Mouse (Mus musculus) brain, embryonic 14.5 days (tissue): ENCODE measurements around the gene Hrh3.

ENCODE experiments used
- CTCF ChIP-seq: fragments of 200-500 bp; IDR thresholded peaks from 2 replicates; pipeline ENCODE4 v1.5.1; 2012; ENCODE audit warnings: inconsistent platforms, mild to moderate bottlenecking, moderate library complexity, borderline replicate concordance; ENCODE audit not compliant: insufficient read depth, insufficient read length; ENCODE audit errors: extremely low read depth
- POLR2A ChIP-seq: fragments of 200-500 bp; IDR thresholded peaks from 2 replicates; pipeline ENCODE4 v1.6.1; 2012; ENCODE audit warnings: mild to moderate bottlenecking, inconsistent platforms, borderline replicate concordance; ENCODE audit not compliant: poor library complexity, insufficient read depth, insufficient read length, severe bottlenecking; ENCODE audit errors: extremely low read depth

DNA sequence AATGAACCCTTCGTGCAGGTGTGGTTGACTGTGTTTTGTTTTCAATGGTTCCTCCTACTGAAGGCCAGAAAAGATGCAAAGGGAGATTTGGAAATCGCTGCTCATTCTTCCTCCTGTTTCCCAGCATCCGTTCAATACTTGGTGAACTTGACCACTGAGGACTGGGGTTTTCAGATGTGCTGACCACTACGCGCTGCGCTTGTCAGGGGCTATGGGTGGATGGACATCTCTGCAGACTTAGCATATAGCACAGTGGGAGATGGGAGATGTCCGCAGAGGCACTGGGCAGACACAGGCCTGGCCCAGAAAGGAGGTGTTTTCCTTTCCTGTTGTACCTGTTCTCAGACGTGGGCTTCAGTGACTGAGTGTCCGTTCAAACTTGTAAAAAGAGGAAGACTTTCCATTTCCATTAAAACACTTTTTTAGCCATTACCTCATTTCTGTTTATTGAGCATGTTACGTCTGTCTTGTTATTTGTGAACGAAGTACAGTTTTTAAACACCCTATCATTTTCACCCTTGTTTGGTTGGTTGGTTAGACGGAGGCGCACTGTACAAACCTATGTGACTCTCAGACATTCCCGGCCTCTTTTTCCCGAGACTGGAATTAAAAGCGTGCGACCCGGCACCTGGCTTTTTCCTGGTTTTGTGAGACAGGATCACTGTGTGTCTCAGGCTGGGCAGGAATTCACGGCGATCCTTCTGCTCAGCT, 34.4 kb downstream of the Hrh3 start:
- TF ChIP-seq CTCF (no peak), POLR2A (no peak)
